Mouse (Mus musculus) kidney, adult 2 months (tissue): ENCODE results near the gene Lyve1. TPM values are rescaled to one million over a fixed set of nuclear protein-coding genes. Genes with fewer than 3 reads are reported as not detected.
A peak's percentile ranks its signal among the peaks of the same experiment; 100 is the strongest.

Source experiments
- DNase-seq: peaks from one replicate; pipeline ENCODE4 v3.0.0; 2021
- H3K27ac ChIP-seq: fragments of 200-500 bp; 2 replicates; pipeline ENCODE4 v1.5.1; 2012; ENCODE audit warnings: low read depth, low read length, control low read depth, inconsistent platforms; ENCODE audit not compliant: insufficient read depth
- H3K27me3 ChIP-seq: fragments of 200-500 bp; replicated peaks from 2 replicates; pipeline ENCODE4 v1.6.1; 2012; ENCODE audit warnings: mild to moderate bottlenecking, moderate library complexity, low read length, inconsistent platforms; ENCODE audit not compliant: control insufficient read depth, insufficient read depth
- H3K36me3 ChIP-seq: fragments of 200-500 bp; 2 replicates; pipeline ENCODE4 v1.6.1; 2012; ENCODE audit warnings: mild to moderate bottlenecking, moderate library complexity, low read length, inconsistent platforms; ENCODE audit not compliant: control insufficient read depth, insufficient read depth
- H3K4me1 ChIP-seq: fragments of 200-500 bp; 2 replicates; pipeline ENCODE4 v1.6.1; 2011; ENCODE audit warnings: low read length; ENCODE audit not compliant: control insufficient read depth, insufficient read depth
- H3K4me3 ChIP-seq: fragments of 200-500 bp; 2 replicates; pipeline ENCODE4 v1.5.1; 2011; ENCODE audit warnings: mild to moderate bottlenecking, low read depth, low read length, control low read depth; ENCODE audit not compliant: insufficient read depth
- CTCF ChIP-seq: fragments of 200-500 bp; conservative IDR thresholded peaks from 2 replicates; pipeline ENCODE4 v1.5.1; 2011; ENCODE audit warnings: low read depth, mild to moderate bottlenecking, control low read depth, low read length, moderate library complexity, mixed read lengths; ENCODE audit not compliant: insufficient read depth, insufficient read length
- POLR2A ChIP-seq: fragments of 200-500 bp; IDR thresholded peaks from one replicate; pipeline ENCODE4 v1.6.1; 2011; ENCODE audit warnings: low read depth, low read length, control low read depth
- WGBS: fragments of 180-500 bp; shearing (Covaris S2); methylation state at CpG from one replicate; pipeline ENCODE4 v1.1.7; 2018; 5-methylcytosine and 5-hydroxymethylcytosine counted together
- polyA plus RNA-seq: library from polyadenylated mRNA; depleted of rRNA; stranded (reverse); fragments of >200 nt; gene quantifications from 2 replicates; pipeline ENCODE4 v1.2.3, GENCODE M21; 2012

The Lyve1 gene
- polyA plus RNA-seq, 1 experiment = 6.6 TPM

DNA sequence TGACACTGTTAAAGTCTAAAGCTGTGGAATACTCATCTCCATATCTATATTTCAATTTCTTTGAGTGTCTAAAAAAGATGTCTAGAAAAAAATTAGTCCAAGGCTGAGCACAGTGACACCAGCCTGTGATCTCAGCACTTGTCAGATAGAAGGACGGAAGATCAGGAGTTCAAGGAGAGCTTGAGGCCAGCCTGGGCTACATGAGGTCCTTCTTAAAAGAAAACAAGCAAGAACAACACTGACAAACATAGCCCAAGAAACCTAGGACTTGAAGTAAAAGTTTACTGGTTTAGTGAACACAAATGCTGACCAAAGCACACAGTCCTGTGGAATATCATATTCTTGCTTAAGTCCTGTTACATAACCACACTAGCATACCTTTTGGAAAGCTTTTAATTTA is 29.0 kb downstream of the Lyve1 start:
- WGBS = 98% methylated on average over 1 of the region's 1 CpGs
- no peak for DNase-seq
- no peaks in the 10 kb centered on the region for H3K27me3 ChIP-seq

DNA sequence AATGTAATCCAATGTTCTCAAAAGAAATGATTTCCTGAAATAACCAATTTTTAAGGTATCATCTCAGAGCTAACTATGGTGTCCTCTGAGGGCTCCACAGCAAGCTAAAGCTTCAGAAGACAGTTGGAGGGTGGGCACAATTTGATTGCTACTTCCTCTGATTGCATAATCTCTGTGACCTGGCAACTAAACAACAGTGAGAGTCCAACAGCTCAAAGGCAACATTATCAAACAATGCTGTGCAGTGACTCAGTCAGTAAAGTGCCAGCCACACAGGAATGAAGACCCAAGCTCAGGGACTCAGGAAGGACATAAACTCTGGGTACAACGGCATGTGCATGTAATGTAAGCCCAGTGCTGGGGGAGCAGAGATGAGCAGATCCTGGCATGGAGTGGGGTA is 30.0 kb downstream of the Lyve1 start:
- H3K4me1 ChIP-seq = no peaks in the 10 kb centered on the region; the same call in 1 of the 2 replicates
- peaks cover 1% of the 10 kb centered on the region; the same call in 1 of the 2 replicates for H3K36me3 ChIP-seq
- no peak overlapping the region for H3K27ac ChIP-seq
- no peak overlapping the region for H3K4me3 ChIP-seq
- TF ChIP-seq POLR2A (no peak), CTCF (no peak)
- no peak for DNase-seq
- 73% methylated on average over 1 of the region's 1 CpGs for WGBS
- H3K27me3 ChIP-seq = no peaks in the 10 kb centered on the region

More for the DNA sequence above, 29.0 kb downstream of the Lyve1 start:
- Histone ChIP-seq H3K4me1 (no peaks in the 10 kb centered on the region; the same call in 1 of the 2 replicates), H3K4me3 (no peak overlapping the region), H3K27ac (no peak overlapping the region), H3K36me3 (no peaks in the 10 kb centered on the region)
- TF ChIP-seq CTCF (no peak), POLR2A (no peak)

DNA sequence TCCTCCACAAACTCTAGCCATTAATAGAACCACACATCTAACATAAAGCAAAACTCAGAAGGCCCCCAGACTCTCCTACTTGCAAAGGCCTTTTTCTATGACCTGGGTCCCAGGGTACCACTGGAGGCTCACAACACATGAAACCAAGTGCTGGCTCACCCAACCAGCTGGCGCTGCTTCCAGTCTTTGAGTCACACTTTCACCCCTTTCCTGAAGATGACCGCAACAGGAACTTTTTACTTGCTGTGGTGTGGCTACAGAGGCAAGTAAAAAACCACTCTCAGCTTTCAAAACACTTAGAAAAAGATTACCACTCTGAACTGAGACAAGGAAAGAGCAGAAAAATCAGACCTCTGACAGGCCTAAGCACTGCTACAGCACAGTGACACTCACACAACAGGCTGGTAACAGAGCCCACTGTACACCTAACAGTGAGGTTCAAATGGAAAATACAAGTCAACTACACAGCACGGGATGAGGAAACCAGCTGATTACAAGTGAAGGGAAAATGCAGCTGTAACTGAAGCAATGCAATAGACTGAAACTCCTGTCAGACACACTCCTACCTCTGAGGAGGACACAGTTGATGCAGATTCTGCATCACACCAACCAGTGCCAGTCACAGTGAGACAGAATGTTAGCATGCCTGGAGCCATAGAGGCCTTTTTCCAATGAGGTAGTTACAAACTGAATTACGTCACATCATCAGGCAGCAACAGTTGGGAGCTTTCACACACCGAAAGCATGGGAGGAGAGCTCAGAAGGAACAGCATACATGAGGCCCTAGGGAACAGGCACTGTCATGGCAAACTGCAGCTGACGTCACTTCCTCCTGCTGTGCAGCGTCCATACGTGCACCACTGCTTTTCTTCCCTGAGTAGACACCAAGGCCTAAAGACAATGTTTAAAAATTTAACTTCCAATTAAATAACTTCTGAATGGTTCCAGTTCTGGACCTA is 38.8 kb downstream of the Lyve1 start:
- no peaks in the 10 kb centered on the region for H3K4me1 ChIP-seq
- H3K27ac ChIP-seq = no peak overlapping the region
- H3K4me3 ChIP-seq = no peak overlapping the region
- WGBS = 88% methylated on average over 8 of the region's 8 CpGs
- DNase-seq = no peak
- peaks cover 3% of the 10 kb centered on the region; the same call in 1 of the 2 replicates for H3K36me3 ChIP-seq
- no peak for TF ChIP-seq CTCF
- TF ChIP-seq POLR2A = no peak
- no peaks in the 10 kb centered on the region for H3K27me3 ChIP-seq

DNA sequence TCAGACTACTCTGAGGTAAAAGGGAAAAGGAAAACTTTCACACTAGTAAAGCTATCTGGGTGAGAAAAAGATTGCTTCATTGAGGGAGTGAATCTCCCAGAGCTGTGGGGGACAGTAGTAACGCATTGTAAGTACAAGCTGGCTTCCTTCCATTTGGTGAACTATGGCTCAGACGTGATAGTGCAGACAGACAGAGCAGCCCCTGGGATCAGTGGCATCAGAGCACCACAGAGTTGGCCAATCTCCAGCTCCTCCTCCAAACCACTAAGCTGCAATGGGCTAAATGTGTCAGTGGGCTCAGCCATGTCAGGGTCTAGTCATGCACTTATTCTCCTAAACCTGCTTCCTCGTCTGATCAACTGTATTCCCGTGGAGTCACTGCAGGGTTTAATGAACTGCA is 39.4 kb downstream of the Lyve1 start:
- DNase-seq = no peak
- Histone ChIP-seq H3K36me3 (peaks cover 3% of the 10 kb centered on the region; the same call in 1 of the 2 replicates), H3K27ac (no peak overlapping the region), H3K4me3 (no peak overlapping the region), H3K27me3 (no peaks in the 10 kb centered on the region), H3K4me1 (no peaks in the 10 kb centered on the region)
- TF ChIP-seq CTCF (no peak), POLR2A (no peak)
- WGBS = 74% methylated on average over 4 of the region's 4 CpGs

DNA sequence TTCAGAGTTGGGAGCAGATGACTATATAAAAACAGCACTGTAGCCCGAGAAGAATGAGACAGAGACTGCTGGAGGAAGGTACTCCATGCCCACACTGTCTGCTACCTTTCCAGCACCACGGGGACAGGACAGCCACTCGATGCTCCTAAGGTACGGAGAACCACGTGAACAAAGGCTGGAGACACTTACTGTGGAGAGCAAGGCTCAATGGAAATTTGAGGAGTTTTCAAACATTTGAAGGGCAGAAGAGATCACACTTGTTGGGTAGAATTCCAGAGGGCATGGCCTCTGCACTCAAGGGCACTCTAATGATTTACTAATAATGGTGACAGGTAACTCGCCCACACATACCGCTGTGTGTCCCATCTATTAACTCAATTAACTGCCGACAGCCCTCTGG is 40.0 kb downstream of the Lyve1 start:
- no peak overlapping the region for H3K27ac ChIP-seq
- no peaks in the 10 kb centered on the region for H3K27me3 ChIP-seq
- 54% methylated on average over 8 of the region's 8 CpGs for WGBS
- TF ChIP-seq POLR2A (no peak), CTCF (no peak)
- no peaks in the 10 kb centered on the region for H3K4me1 ChIP-seq
- no peak for DNase-seq
- H3K36me3 ChIP-seq = 0 out of 2 replicates have a peak, but pooled peaks cover 2% of the 10 kb centered on the region
- no peak overlapping the region for H3K4me3 ChIP-seq

DNA sequence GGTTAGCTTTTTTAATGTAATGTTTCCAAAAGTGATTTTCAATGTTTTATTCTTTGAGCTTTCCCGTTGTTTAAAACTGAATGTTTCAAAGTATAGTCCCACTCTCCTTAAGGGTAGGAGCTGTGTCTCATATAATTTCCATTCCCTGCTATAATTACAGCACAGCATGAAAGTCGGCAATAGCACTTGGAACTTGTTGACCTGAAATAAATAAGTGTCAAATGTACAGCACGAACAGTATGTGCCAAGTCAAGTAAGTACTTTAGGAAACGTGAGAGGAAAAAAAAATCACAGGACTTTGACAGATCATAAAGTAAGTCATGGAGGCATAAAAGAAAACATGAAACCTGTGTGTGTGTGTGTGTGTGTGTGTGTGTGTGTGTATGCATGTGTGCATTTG is 41.0 kb downstream of the Lyve1 start:
- DNase-seq = no peak
- TF ChIP-seq CTCF (no peak), POLR2A (no peak)
- Histone ChIP-seq H3K27ac (no peak overlapping the region), H3K27me3 (no peaks in the 10 kb centered on the region), H3K4me3 (no peak overlapping the region), H3K4me1 (no peaks in the 10 kb centered on the region), H3K36me3 (0 out of 2 replicates have a peak, but pooled peaks cover 2% of the 10 kb centered on the region)
- 66% methylated on average over 4 of the region's 4 CpGs for WGBS

DNA sequence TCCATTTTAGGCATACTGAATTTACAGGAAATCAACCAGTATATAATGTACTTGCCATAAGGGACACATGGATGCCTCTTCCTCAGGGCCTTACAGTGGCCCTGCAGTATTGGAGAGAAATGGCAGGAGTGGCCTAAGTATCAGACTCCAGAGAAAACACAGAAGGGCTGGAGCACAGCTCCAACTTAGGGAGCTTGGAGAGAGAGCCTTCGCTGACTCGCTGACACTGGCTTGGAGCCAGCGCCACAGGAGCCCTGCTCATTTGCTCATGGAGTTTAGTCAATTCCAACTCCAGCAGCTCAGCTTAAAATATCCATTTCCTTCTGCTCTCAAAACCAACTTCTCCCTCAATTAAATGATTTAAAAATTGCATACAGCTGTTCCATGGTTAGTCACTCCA is 41.4 kb downstream of the Lyve1 start:
- 50% methylated on average over 3 of the region's 3 CpGs for WGBS
- no peak overlapping the region for H3K27ac ChIP-seq
- H3K36me3 ChIP-seq = no peaks in the 10 kb centered on the region
- TF ChIP-seq CTCF (no peak), POLR2A (no peak)
- H3K4me3 ChIP-seq = no peak overlapping the region
- H3K4me1 ChIP-seq = no peaks in the 10 kb centered on the region
- H3K27me3 ChIP-seq = no peaks in the 10 kb centered on the region
- DNase-seq = peak; percentile 24
